Mouse (Mus musculus) 3T3-L1 (cell line): ENCODE results near the gene Scn5a.
A peak's percentile ranks its signal among the peaks of the same experiment; 100 is the strongest.

ENCODE experiments used
- DNase-seq: peaks from one replicate; pipeline ENCODE4 v3.0.0-alpha.2; 2015; ENCODE audit warnings: low read depth, low spot score

The Scn5a gene

DNA sequence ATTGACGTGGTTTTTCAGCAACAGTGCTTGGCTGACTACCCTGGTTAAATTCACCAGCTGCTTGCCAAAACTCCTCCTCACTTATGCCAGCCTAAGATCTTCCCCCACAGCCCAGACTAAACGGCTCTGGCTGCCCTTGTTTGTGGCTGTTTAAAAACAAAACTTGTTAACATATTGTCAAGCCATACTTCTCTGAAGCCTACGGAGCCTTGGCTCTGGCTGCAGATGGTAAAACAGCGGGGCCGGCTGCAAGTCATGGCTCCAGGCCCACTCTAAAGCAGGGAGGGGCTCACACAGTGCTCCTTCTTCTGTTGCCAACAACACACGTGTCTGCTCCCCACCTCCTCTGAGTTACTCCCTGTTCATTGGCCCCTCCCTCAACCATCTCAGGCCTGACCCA lies 67.9 kb downstream of the Scn5a start:
- no peak for DNase-seq

DNA sequence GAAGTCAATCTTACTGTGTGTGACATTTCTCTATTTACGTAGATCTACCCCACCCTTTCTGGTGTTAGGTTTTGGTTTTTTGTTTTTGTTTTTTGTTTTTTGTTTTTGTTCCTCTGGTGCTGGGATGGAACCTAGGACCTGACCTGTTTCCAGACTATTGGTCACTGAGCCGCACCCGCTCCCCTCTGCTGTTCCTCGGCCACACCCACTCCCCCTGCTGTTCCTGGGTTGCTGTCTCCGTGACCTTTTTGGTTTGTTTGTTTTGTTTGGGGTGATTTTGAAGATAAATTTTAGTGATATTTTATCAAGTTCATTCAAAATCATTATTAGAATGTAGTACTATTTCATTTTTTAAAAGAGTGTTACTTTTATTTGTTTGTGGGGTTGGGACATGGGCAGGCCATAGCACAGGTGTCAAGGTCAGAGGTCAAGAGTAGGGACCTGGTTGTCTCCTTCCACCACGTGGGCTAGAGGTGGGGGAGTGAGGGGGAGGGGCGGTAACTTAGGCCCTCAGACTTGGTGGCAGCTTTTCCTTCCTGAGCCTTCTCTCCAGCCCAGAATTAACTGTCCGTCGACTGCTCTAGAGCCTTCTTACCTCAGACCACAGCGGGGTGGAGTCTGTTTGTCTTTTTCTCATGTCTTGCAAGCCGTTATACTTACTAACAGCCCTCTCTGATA lies 73.7 kb downstream of the Scn5a start:
- no peak for DNase-seq

DNA sequence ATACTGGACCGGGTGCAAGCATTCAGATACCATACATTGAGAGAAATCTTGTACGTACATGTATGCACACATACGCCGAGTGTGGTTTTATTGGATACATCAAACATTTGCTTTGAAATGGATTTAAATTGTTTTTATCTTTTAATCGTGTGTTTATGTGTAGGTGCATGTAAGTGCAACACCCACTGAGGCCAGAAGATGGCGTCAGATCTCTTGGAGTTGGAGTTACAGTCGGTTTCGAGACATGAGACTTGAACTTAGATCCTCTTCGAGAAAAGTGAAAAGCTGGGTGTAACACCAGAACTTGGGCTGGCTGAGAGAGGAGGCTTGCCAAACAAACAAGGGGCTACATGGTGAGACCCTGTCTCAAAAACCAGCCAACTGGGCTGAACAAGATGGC lies 75.2 kb downstream of the Scn5a start:
- no peak for DNase-seq

DNA sequence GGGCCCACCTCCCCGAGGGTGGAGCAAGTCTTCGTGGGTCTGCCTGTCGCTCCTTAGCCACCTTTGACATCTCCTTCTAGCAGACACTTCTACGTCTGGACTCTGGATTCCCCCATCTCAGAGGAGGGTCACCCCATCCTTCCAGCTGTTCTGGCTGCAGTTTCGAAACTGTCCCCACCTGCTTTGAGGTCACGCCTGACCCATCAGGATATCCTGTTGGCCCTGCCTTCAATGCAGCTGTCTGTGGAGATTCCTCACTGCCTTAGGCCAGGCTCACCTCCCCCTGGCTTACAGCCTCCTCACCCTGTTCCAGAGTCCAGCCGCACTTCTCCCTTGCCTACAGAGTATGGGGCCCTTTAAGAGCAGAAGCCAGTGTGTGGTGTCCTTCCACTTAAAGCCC lies 79.9 kb downstream of the Scn5a start:
- DNase-seq = no peak

DNA sequence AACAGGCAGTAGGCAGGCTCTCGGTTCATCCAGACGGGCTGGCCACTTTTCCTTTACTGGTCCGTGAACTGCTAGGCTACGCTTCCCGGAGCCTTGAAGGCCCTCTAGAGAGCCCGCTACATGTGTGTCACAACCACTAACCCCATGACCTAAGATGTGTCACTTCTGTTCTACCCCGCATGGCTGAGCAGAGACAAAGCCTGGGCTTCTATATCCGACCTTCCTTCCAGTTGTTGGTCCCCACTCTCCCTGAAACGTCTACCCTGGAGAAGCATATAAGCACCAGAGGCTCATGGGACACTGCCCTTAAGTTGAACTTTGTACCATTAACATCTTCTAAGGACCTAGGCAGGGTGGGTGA lies 80.6 kb downstream of the Scn5a start:
- DNase-seq = no peak

DNA sequence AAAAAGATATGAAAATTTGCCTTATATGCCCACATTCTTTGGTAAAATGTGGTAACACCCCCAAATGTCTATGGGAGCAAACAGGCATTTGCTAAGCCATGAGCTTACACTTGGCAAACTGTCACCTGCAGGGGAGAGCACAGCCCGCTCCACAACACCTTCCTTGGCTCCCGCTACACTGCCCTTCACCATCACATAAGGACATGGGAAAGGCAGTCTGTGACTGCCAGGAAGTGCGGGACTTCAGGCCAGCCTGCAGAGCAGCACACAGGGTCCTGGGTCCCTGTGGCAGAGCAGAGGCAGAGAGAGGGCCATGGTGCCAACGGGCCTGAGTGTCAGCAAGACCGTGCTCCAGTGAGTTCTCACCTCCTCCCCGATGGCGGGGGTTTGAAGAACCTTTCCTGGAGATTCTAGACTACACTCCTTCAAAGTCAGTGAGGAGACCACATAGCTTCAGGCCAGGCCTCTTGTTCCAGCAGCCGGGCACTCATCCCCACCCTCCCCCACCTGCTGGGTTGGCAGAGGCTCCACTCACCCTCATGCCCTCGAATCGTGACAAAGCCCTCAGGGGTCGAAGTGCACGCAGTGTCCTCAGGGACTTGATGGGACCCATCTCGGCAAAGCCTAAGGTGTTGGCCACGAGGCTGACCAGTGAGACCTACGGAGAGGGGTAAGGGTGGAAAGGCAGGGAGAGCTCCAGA lies 81.1 kb downstream of the Scn5a start:
- DNase-seq = no peak

DNA sequence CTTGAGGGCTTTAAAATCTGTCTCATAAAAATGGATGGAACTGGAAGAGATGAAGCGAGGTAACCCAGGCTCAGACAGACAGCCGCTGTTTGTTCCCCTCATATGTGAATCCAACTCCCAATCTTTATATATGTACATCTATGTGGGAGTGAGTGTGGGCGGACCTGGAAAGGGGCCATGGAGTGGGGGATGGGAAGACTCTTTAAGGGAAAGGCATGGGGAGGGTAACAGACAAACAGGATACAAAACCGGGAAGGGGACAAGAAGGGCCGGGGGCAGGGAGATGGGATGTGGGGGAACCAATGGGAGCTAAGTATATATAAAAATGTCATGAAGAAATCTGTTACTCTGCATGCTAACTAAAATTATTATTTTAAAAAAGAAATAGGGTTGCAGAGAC lies 81.9 kb downstream of the Scn5a start:
- no peak for DNase-seq

DNA sequence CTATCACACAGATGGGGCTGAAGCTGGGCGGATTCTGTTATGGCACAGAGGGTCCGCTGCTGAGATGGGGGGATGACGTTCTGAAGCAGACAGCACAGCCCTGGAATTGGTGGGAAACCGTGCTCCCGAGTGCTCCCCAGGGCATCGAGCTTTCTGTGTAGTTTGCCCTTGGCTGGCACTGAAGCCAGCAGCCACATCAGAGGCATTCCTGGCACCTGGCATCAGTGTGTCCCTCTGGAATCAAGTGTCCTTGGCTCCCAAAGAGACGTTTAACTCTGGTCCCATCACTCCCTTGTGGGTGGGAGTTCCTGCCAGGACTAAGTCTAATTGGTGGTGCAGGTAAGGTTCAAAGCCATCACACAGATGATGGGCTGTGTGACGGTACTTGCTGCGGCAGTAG lies 82.5 kb downstream of the Scn5a start:
- DNase-seq = no peak

DNA sequence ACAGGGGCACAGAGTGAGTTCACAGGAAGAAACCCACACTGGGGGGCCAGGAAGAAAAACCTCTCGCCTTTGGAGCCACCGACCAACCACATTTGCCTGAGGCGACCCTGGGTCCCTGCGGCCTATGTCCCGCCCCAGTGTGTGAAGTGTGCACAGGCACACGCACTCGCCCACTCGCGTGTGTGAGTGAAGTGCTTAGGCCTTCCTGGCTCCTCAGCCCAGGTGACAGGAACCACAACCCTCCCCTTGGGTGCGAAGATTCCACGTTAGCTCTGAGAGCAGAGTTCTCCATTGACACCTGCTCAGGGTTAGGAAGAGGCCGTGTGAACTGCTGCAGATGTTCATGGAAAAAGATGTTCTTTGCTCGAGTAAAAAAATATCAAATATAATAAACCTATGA lies 93.9 kb downstream of the Scn5a start:
- DNase-seq = no peak

DNA sequence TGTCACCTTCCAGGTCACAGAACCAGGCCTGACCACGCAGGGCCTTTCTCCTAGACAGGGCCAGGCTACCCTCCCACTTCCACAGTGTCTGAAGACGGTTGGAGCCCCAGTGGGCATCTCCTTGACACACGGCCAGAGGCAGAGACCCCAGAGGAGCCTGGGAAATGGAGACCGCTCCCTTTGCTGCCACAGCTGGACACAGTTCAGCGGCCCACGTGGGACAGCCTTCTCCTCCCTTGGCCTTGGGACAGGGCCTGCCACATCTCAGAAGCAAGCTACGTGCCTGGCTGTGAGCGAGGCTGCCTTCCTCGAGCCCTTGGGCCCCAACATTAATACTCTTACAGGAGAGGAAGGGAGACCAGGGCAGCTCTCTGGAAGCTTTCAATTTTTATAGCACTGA lies 94.4 kb downstream of the Scn5a start:
- no peak for DNase-seq

DNA sequence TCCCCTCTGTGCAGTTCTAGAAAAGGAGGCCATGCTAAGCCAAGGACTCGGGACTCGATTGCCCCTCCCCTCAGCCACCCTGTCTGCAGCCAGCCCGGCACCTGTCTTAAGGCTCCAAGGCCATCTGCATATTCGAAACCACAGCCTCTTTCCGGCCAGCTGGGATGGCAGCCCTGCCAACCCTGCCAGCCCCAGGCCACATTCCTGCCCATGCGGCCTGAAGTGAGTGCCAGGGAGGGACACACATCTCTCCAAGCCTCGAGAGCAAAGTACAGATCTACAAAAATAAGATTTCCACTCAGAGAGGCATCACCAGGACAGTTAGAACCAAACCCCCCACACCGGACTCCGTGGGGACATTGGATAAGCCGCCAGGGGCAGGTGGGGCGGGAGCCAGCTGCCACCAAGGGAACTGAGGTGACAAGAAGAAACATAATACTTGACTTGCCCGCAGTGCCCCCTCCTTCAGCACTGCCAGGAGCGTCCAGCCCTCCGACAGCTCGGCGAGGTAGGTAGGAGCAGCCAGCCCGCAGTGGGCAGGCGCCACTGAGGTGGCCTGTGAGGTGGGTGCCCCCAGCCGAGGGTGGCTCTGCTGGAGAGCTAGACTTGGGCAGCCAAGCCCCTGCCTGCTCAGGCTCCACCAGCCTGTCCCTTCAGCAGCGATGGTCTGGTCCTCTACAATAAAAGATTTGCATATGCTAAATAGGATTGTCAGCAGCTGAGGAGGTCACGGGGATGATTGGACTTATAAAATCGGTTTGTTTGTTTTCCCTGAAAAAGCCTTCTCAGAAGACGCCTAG lies 95.1 kb downstream of the Scn5a start:
- no peak for DNase-seq

DNA sequence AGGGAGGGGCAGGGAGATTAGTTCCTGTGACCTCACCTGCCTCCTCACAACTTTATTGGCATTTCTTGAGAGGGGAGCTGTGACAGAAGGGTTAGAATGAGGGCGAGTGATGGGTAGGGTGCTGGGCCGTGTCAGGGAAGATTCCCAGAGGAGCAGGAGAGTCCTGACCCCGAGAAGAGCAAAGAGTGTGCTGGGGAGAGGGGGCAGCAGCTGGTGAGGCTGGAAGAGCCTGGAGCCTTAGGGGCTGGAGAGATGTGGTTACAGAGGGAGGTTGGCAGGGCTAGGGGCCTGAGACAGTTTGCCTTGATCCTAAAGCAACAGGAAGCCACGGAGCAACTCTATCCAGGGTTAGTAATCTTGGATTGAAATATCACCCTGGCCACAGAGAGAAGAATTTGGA lies 97.2 kb downstream of the Scn5a start:
- no peak for DNase-seq

DNA sequence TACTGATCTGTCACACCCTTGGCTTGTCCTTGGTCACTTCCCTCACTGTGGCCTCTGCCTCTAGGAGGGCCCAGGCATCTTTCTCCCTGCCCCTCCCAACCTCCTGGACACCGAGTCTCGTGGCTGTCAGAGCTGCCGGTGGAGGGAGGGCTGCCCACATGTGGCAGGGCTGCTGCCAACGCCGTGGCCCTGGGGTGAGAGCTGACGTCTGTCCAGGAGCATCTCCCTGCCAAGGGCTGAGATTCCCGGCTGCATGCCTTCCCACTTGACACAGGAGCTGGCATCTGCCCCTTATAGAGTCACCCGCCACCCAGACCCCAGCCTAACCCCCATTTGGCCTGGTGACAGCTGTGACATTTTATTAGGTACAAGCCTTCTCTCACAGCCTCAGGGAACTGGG lies 99.5 kb downstream of the Scn5a start:
- no peak for DNase-seq

DNA sequence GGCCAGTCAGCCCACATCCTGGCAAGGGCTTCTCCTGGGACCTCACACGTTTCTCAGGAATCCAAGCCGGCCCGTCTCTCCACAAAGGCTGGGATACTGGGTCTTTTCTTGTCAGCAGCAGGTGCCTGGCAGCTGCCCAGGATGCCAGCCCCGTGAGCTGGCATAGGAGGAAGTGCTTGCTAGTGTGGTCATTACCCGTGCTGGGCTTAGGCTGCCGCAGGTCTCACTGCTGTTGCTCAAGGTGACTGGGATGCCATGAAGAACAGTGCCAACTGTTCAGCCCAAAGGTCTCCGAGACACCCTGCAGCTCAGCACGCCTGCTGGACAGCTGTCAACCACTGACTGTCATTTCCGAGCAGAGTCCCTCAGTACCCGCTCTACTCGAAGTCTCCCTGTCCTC lies 100.5 kb downstream of the Scn5a start:
- DNase-seq = no peak

DNA sequence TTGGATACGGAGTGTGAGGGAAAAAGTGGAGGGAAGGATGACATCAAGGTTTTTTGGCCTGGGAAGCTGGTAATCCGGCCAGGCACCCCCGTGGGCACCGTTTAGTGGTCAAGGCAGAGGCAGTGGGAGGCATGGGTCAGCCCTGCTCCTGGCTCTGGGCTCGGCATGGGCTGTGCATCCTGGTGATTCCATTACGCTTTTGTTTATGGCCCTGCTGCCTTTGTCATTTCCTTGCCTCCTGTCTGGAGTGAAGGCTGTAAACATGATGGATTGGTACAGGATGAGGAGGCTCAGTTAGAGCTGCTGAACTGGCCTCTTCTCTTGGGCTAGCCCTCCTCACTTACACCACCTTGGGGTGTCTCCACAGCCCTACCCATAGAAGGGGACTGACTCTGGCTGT lies 101.1 kb downstream of the Scn5a start:
- DNase-seq = no peak

DNA sequence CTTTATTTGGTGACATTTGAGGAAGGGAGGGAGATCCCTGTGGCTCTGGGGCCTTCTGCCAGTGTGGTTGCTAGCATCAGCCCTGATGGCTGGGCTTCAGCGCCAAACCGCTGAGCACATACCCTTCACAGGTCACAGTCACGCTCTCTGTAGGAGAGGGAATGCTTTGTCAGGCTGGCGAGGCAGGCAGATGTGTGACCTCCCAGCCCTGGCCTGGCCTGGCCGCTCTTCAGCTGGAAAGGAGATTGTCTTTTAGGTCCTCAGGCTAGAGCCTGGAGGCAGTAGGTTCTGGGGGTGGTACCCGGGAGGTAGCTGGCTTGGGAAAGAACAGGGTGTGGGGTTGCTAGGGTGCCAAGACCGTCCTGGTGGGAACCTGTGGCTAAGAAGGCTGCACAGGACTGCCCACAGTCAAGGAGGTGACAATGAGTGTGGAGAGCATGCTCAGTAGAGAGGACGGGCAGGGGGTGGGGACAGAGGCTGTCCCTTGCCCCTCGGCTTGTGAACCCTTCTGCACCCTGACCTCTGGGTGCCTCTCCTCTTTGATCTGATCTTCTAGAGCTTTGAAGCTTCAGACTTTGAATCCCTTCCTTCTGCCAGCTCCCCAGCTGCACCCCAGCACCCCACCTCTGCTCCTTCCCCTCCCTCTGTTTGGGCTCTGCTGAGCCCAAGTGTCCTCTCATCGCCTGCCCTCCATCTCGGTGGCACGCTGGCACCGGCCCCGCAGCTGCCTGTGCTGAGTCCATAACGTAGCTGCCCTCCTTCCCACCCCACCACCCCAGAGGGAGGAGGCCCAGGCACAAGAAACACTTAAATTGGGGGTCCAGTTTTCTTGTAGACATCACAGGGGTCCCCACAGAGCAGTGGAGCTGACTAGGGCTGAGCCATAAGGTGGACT lies 103.9 kb downstream of the Scn5a start:
- DNase-seq = no peak

DNA sequence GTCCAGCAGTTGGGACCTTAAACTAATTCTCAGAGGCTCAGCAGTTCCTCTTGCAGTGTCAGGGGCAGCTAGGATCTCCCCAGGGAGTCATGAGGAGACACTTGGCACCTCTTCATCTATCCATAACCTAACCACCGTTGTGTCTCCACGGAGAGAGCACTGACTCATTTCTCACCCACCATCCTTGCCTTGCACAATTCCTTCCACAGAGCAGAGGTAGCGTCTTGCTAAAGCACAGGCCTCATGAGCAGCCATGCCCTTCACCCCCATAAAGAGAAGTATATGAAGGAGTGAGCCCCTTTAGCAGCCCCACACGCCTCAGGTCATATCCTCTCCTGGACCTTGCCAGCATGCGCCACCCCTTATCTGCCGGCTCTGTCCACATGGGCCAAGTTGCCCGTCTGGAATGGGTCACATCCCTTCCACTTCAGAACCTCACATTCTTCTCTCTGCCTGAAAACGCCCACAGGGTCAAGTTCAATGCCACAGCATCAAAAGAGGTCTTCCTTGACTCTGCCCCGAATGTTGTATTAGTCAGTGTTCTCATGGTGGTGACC lies 105.1 kb downstream of the Scn5a start:
- peak; percentile 48 for DNase-seq

DNA sequence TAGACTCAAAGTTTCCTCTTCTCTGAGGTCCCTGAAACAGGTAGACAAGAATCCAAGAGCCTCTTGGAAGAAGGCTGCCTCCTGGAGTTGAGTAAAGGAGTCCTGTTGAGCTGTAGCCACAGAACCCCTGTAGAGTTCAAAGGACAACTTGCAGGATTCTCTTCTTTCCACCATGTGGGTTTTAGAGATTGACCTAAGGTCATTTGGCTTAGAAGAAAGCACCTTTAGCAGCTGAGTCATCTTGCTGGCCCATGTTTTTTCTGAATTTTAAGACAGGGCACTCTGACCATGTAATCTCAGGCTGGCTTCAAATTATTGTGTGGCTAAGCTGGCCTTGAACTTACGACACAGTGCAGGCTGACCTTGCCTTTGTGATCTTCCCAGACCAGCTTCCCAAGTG lies 105.8 kb downstream of the Scn5a start:
- DNase-seq = peak; percentile 37

DNA sequence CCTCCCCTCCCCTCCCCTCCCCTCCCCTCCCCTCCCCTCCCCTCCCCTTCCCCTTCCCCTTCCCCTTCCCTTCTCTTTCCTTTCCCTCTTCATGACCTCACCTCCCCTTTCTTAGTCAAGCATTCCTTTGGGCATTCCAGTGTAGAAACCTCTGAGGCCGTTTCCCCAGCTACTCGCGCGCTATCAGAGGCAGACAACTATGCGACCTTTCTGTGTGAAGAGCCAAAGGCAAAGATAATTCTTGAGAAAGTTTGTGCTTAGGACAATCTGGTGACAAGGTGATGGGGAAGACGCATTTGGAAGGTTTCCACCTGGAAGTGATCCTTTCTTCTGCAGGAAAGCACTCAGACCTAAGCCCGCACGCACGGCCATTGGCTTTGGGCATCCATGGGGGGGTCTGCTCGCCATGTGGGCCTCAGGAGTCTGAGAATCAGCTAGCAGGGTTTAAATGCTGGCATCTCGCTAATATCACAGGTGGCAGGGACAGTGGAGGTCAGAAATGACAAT lies 106.4 kb downstream of the Scn5a start:
- peak; percentile 11 for DNase-seq

DNA sequence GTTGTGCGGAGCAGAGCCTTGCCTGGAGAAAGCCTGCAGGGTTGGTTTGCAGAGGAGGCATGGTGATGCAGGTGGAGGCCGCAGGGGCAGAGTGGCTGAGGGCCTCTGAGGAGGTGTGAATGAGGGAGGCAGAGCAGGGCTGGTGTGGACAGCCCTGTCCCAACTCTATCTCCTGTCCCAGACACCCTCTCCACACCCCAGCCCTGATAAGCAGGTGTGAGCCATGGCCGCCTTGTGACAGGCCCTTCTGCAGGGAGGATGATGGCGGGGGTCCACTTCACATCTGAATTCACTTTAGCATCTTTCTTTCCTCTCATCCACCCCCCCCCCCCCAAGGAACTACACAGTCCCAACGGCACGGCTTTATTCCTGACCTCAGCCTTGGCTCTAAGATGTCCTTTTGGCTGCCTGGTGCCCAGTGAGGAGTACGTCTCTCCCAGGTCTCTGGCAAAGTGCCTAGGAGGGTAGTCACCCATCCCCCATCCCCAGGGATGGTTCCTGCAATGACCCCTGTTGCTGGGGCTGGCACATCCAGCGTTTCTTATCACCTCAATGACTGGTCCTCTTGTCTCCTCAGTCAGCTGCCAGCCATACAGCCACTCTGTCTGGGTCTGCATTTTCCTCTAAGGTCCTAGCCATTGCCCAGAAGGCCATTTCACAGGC lies 109.0 kb downstream of the Scn5a start:
- no peak for DNase-seq

DNA sequence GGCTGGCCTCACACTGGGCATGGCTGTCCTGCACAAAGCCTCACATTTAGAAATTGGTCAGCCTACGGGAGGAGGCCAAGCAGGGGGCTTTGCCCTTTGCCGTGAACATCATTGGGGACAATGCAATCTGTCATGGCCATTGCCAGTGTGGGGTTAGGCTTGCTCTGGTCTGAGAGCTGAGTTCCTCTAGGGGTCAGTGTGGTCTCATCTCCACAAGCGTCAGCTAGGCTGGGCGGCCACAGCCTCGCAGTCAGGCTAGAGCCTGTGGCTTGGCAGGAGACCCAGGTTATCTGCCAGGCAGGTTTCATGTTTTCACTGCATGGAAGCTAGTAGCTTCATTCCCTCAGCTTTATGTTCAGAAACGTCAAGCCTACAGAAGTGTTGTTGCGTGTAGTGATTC lies 113.2 kb downstream of the Scn5a start:
- DNase-seq = peak; percentile 67
